Mouse (Mus musculus) forebrain, postnatal 0 days (tissue): Measurements from ENCODE around the gene Brpf3. TPM values are rescaled to one million over a fixed set of nuclear protein-coding genes. Genes with fewer than 3 reads are reported as not detected.
"Not testable (repeated sequence)": the region's sequence is repeated elsewhere in the genome, so short reads cannot be mapped to it uniquely, and the experiment has no call there.

Source experiments
- ATAC-seq: fragments of 200-750 bp; cut with Nextera tagmentation; 2 replicates; pipeline ENCODE4 v1.8.0; 2017; ENCODE audit warnings: mild to moderate bottlenecking, moderate library complexity
- DNase-seq: peaks from one replicate; pipeline ENCODE4 v3.0.0-alpha.2; 2015
- H3K27ac ChIP-seq: fragments of 300-500 bp; sonication (generic); 2 replicates; pipeline ENCODE4 v1.5.1; 2014; ENCODE audit warnings: low read depth, mild to moderate bottlenecking, antibody characterized with exemption, low read length, moderate library complexity, mixed read lengths
- H3K27me3 ChIP-seq: fragments of 300-500 bp; sonication (generic); 2 replicates; pipeline ENCODE4 v1.6.1; 2014; ENCODE audit warnings: mild to moderate bottlenecking, low read length, mixed read lengths; ENCODE audit not compliant: insufficient read depth
- H3K36me3 ChIP-seq: fragments of 300-500 bp; sonication (generic); 2 replicates; pipeline ENCODE4 v1.6.1; 2014; ENCODE audit warnings: mild to moderate bottlenecking, moderate library complexity; ENCODE audit not compliant: insufficient read depth
- H3K4me1 ChIP-seq: fragments of 300-500 bp; sonication (generic); 2 replicates; pipeline ENCODE4 v1.6.1; 2014; ENCODE audit warnings: antibody characterized with exemption; ENCODE audit not compliant: insufficient read depth
- H3K4me2 ChIP-seq: fragments of 300-500 bp; sonication (generic); 2 replicates; pipeline ENCODE4 v1.6.1; 2014; ENCODE audit warnings: low read depth, mild to moderate bottlenecking, moderate library complexity
- H3K4me3 ChIP-seq: fragments of 300-500 bp; sonication (generic); 2 replicates; pipeline ENCODE4 v1.5.1; 2014; ENCODE audit warnings: low read depth, low read length, mixed read lengths
- H3K9ac ChIP-seq: fragments of 300-500 bp; sonication (generic); 2 replicates; pipeline ENCODE4 v1.6.1; 2014; ENCODE audit warnings: mild to moderate bottlenecking
- H3K9me3 ChIP-seq: fragments of 300-500 bp; sonication (generic); 2 replicates; pipeline ENCODE4 v1.6.1; 2016; ENCODE audit warnings: low read length
- CTCF ChIP-seq: sonication (generic); IDR thresholded peaks from 2 replicates; pipeline ENCODE4 v1.5.1; 2016; ENCODE audit warnings: antibody characterized with exemption, control low read depth, low read depth
- WGBS: fragments of 180-500 bp; shearing (Covaris S2); extraction: QIAGEN DNeasy Blood & Tissue Kit; methylation state at CpG from one replicate; pipeline ENCODE4 v1.1.7; 2014; 5-methylcytosine and 5-hydroxymethylcytosine counted together
- polyA plus RNA-seq: library from polyadenylated mRNA; unstranded; fragments of >200 nt; fragmentation: Nextera tagmentation; extraction: Ambion mirVana; gene quantifications from 2 replicates; pipeline ENCODE4 v1.2.1, GENCODE M21; 2015
- total RNA-seq: library from RNA; depleted of rRNA; stranded (reverse); fragments of >200 nt; gene quantifications from 2 replicates; pipeline ENCODE4 v1.2.3, GENCODE M21; 2014

The Brpf3 gene
- total and polyA plus RNA-seq, 2 experiments from 2014 or later: 4.1 to 13.0 TPM

GRCm38 (mm10) chr17:28806770-28807169 is 5.9 kb downstream of the Brpf3 start:
- Histone ChIP-seq H3K4me3 (no peak overlapping the region), H3K27ac (no peak overlapping the region), H3K9me3 (no peaks in the 10 kb centered on the region), H3K4me2 (no peak overlapping the region), H3K36me3 (peaks cover 45% of the 10 kb centered on the region), H3K9ac (no peak overlapping the region), H3K27me3 (no peaks in the 10 kb centered on the region), H3K4me1 (no peaks in the 10 kb centered on the region; the same call in 1 of the 2 replicates)
- WGBS: 97% methylated on average over 19 of the region's 19 CpGs
- no peak for TF ChIP-seq CTCF
- no peak for ATAC-seq
- DNase-seq: no peak

- Histone ChIP-seq H3K4me1 (no peaks in the 10 kb centered on the region), H3K36me3 (peaks cover 55% of the 10 kb centered on the region), H3K27me3 (no peaks in the 10 kb centered on the region), H3K4me2 (no peak overlapping the region), H3K27ac (no peak overlapping the region), H3K9me3 (no peaks in the 10 kb centered on the region), H3K9ac (no peak overlapping the region), H3K4me3 (no peak overlapping the region)
- TF ChIP-seq CTCF: no peak
- DNase-seq: no peak
- WGBS: 98% methylated on average over 8 of the region's 8 CpGs
- no peak for ATAC-seq
Measured at GRCm38 (mm10) chr17:28808714-28809113, 7.8 kb downstream of the Brpf3 start.

GRCm38 (mm10) chr17:28809175-28809831 is 8.4 kb downstream of the Brpf3 start:
- no peak for TF ChIP-seq CTCF
- no peak for DNase-seq
- Histone ChIP-seq H3K36me3 (peaks cover 57% of the 10 kb centered on the region), H3K9ac (no peak overlapping the region), H3K9me3 (no peaks in the 10 kb centered on the region), H3K27me3 (no peaks in the 10 kb centered on the region), H3K27ac (no peak overlapping the region), H3K4me1 (no peaks in the 10 kb centered on the region), H3K4me3 (no peak overlapping the region), H3K4me2 (no peak overlapping the region)
- 97% methylated on average over 10 of the region's 10 CpGs for WGBS
- ATAC-seq: no peak

- Histone ChIP-seq H3K4me3 (no peak overlapping the region), H3K36me3 (peaks cover 56% of the 10 kb centered on the region)
- 99% methylated on average over 10 of the region's 10 CpGs for WGBS
Measured at GRCm38 (mm10) chr17:28812345-28812744, 11.5 kb downstream of the Brpf3 start.

GRCm38 (mm10) chr17:28814529-28815097 is 13.7 kb downstream of the Brpf3 start:
- WGBS: 91% methylated on average over 18 of the region's 18 CpGs
- H3K4me1 ChIP-seq: no peaks in the 10 kb centered on the region
- no peaks in the 10 kb centered on the region for H3K27me3 ChIP-seq
- TF ChIP-seq CTCF: no peak
- no peaks in the 10 kb centered on the region for H3K9me3 ChIP-seq
- no peak overlapping the region for H3K9ac ChIP-seq
- H3K36me3 ChIP-seq: peaks cover 65% of the 10 kb centered on the region
- no peak for ATAC-seq
- H3K4me3 ChIP-seq: no peak overlapping the region
- no peak overlapping the region for H3K27ac ChIP-seq
- H3K4me2 ChIP-seq: no peak overlapping the region
- DNase-seq: no peak

More at GRCm38 (mm10) chr17:28812345-28812744, 11.5 kb downstream of the Brpf3 start:
- Histone ChIP-seq H3K27me3 (no peaks in the 10 kb centered on the region), H3K27ac (no peak overlapping the region), H3K9me3 (no peaks in the 10 kb centered on the region), H3K4me1 (no peaks in the 10 kb centered on the region), H3K4me2 (no peak overlapping the region), H3K9ac (no peak overlapping the region)
- DNase-seq (no peak), ATAC-seq (no peak)
- TF ChIP-seq CTCF: no peak

- H3K9ac ChIP-seq: no peak overlapping the region
- TF ChIP-seq CTCF: no peak
- no peak overlapping the region for H3K4me2 ChIP-seq
- H3K4me1 ChIP-seq: no peaks in the 10 kb centered on the region
- DNase-seq (no peak), ATAC-seq (no peak)
- no peaks in the 10 kb centered on the region for H3K27me3 ChIP-seq
- no peaks in the 10 kb centered on the region for H3K9me3 ChIP-seq
- H3K4me3 ChIP-seq: no peak overlapping the region
- 80% methylated on average over 10 of the region's 10 CpGs for WGBS
- no peak overlapping the region for H3K27ac ChIP-seq
- peaks cover 58% of the 10 kb centered on the region for H3K36me3 ChIP-seq
Measured at GRCm38 (mm10) chr17:28815384-28816004, 14.6 kb downstream of the Brpf3 start.

GRCm38 (mm10) chr17:28816326-28816725 is 15.4 kb downstream of the Brpf3 start:
- not testable (repeated sequence) for H3K9ac ChIP-seq, H3K4me3 ChIP-seq, ATAC-seq, DNase-seq, H3K4me2 ChIP-seq, H3K27me3 ChIP-seq, H3K9me3 ChIP-seq, H3K27ac ChIP-seq, H3K4me1 ChIP-seq
- 94% methylated on average over 10 of the region's 10 CpGs for WGBS
- H3K36me3 ChIP-seq: peaks cover 61% of the 10 kb centered on the region
